Mouse (Mus musculus) c-Kit-negative CD71-positive TER-119-positive erythroid progenitor cells, embryonic 14.5 days (primary cell): ENCODE measurements around the gene Krtap16-1.

ENCODE experiments used
- DNase-seq: peaks from one replicate; pipeline ENCODE4 v3.0.0-alpha.2; 2013; ENCODE audit warnings: low read depth, low spot score

Gene Krtap16-1

GRCm38 (mm10) chr11:99986180-99986647, at the start of gene Krtap16-1:
Gene Krtap16-1 (minus strand): TSS chr11:99986597.
- no peak for DNase-seq

GRCm38 (mm10) chr11:100029768-100030167, 43.4 kb upstream of the Krtap16-1 start, which contains the start of gene Krt33b:
Gene Krt33b (minus strand): TSS chr11:100029868.
- no peak for DNase-seq

GRCm38 (mm10) chr11:100021438-100021837, 35.0 kb upstream of the Krtap16-1 start:
- no peak for DNase-seq

- no peak for DNase-seq
These were observed 33.1 kb upstream of the Krtap16-1 start for GRCm38 (mm10) chr11:100019466-100019865.

- no peak for DNase-seq
These were observed 29.7 kb upstream of the Krtap16-1 start, which contains the start of gene Krt33a for GRCm38 (mm10) chr11:100016112-100016511. Gene Krt33a (minus strand): TSS chr11:100016212.

- DNase-seq = no peak
These were observed 27.3 kb upstream of the Krtap16-1 start for GRCm38 (mm10) chr11:100013691-100014171.

- no peak for DNase-seq
These were observed 24.3 kb upstream of the Krtap16-1 start for GRCm38 (mm10) chr11:100010682-100011081.

GRCm38 (mm10) chr11:100008336-100008735, 21.9 kb upstream of the Krtap16-1 start:
- no peak for DNase-seq

GRCm38 (mm10) chr11:100006624-100007023, 20.2 kb upstream of the Krtap16-1 start:
- DNase-seq = peak; percentile 3

GRCm38 (mm10) chr11:100005905-100006304, 19.5 kb upstream of the Krtap16-1 start:
- no peak for DNase-seq

- no peak for DNase-seq
These were observed 18.4 kb upstream of the Krtap16-1 start for GRCm38 (mm10) chr11:100004846-100005245.

GRCm38 (mm10) chr11:99999091-99999490, 12.7 kb upstream of the Krtap16-1 start:
- DNase-seq = no peak

GRCm38 (mm10) chr11:99994384-99994661, 7.9 kb upstream of the Krtap16-1 start:
- no peak for DNase-seq

GRCm38 (mm10) chr11:99993620-99994383, 7.4 kb upstream of the Krtap16-1 start, which contains the start of gene Krtap17-1:
Gene Krtap17-1 (minus strand): TSS chr11:99993994.
- no peak for DNase-seq

- no peak for DNase-seq
These were observed 4.2 kb upstream of the Krtap16-1 start for GRCm38 (mm10) chr11:99990571-99990970.

GRCm38 (mm10) chr11:99989881-99990405, 3.5 kb upstream of the Krtap16-1 start:
- DNase-seq = no peak

GRCm38 (mm10) chr11:99988530-99988929, 2.1 kb upstream of the Krtap16-1 start:
- no peak for DNase-seq

GRCm38 (mm10) chr11:99985291-99986092, 905 bp downstream of the Krtap16-1 start:
- no peak for DNase-seq

GRCm38 (mm10) chr11:99983442-99983841, 3.0 kb downstream of the Krtap16-1 start:
- no peak for DNase-seq

- no peak for DNase-seq
These were observed 3.7 kb downstream of the Krtap16-1 start for GRCm38 (mm10) chr11:99982731-99983130.

- no peak for DNase-seq
These were observed 7.4 kb downstream of the Krtap16-1 start, which contains the start of gene Krtap29-1 for GRCm38 (mm10) chr11:99978953-99979352. Gene Krtap29-1 (minus strand): TSS chr11:99979053.

GRCm38 (mm10) chr11:99965961-99966360, 20.4 kb downstream of the Krtap16-1 start:
- no peak for DNase-seq
